Mouse (Mus musculus) cerebellum, adult 11 months (tissue): ENCODE measurements at regions not wholly inside any gene's neighbourhood (a gene's known extent, or its start where the extent isn't known, plus 50 kb on each side); places are given as distances from the start of the nearest gene placed in this dataset.

Source experiments
- DNase-seq: peaks from one replicate; pipeline ENCODE4 v3.0.0; 2022

- no peak for DNase-seq
Measured at GRCm38 (mm10) chr13:111043637-111044036, 211.2 kb upstream of the Actbl2 start.

DNA sequence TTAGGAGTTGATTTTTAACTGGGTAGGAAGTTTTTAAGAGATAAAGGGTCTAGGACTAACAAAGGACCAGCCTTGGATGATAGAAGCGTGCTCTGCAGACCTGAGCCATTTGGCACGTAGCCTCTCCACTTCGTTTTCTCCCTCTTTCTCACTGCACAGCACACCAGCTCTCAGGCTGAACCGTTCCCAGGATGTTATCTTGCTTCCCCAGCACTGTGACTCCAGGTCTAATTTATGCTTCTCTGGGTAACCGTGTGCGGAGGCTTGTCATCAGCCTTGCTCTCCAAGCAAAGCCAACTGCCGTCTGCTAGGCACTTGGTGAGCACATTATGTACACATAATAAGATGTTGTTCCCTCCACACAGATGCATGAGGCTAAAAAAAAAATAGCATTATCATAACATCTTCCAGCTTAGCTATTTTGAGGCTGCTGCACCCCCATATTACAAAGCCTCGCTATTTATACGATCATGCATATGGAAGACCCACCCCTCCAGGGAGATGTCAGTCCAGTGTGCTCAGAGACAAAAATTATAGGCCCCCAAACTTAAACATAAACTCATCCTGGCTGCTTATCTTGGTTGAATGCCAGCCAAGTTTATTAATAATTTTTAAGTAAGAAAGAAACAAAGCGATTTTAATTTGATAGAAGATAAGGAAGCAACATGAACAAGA, 210.3 kb upstream of the Actbl2 start:
- no peak for DNase-seq

- no peak for DNase-seq
Measured at GRCm38 (mm10) chr13:111050097-111050496, 204.7 kb upstream of the Actbl2 start.

- DNase-seq: no peak
Measured at GRCm38 (mm10) chr13:111055817-111056216, 199.0 kb upstream of the Actbl2 start.

GRCm38 (mm10) chr13:111087753-111088152, 167.1 kb upstream of the Actbl2 start:
- no peak for DNase-seq

- DNase-seq: no peak
Measured at GRCm38 (mm10) chr13:111096071-111096470, 158.7 kb upstream of the Actbl2 start.

DNA sequence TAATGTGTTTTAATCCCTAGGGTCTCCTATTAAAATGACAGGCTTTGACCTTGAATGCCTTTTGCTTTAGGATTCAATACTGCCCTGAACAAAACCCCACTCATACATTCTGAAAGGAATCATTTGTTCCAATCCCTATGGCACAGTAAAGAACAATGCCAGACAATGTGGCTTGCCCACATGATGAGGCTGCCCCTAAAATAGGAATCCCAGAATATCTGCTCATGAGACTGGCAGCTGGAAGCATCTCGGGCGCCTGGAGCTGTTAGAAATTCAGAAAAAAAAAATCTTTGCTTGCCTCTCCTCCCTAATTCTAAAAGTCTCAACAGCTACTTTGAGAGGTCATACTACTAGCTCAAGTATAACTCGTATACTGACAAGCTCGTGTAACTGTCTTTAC, 157.5 kb upstream of the Actbl2 start:
- DNase-seq: no peak

DNA sequence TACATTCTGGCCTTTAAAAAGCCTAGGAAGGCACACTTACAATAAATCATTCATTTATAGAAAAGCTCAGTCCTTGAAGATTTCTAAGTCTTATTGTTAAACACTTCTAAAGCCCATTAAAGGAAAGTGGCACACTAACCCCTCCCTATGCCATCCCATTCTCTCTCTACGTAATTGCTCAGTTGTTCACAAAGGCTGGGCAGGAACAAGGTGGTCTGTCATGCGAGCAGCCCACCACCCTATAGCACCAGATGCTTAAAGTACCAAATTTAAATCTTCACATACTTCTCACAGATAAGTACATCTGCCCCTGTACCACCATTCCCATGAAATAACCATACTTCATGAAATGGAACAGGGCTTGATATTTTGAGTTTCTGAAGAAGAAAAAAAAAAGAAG, 156.1 kb upstream of the Actbl2 start:
- no peak for DNase-seq

DNA sequence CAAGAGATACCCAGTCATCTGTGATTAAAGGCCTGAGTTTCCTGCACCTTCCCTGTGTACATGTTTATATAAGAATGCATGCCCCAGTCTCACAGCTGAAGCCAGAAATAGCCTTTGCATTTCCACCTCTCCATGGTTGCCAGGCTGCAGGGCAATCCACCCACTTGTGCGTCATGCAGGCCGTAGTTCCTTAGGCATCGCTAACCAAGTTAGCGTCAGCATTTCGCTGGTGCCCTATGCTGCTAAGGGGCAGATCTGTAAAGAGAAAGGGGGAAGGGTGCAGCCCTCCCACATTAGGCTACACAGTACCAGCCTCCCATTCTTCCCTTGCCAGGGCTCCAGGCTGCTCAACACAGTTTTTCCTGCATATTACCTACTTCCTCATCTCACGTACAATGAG, 155.6 kb upstream of the Actbl2 start:
- DNase-seq: no peak

DNA sequence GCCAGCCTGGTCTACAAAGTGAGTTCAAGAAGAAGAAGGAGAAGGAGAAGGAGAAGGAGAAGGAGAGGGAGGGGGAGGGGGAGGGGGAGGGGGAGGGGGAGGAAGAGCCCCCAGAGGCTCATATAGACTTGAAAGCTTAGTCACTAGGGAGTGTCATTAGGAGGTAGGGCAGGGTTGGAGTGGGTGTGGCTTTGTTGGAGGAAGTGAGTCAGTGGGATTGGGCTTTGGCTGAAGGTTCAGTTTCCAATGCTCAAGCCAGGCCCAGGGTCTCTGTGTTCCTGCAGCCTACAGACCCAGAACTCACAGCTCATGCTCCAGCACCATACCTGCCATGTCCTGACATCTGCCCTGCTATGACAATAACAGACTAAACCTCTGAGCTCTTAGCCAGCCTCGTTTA, 154.4 kb upstream of the Actbl2 start:
- DNase-seq: no peak

GRCm38 (mm10) chr13:111104567-111105219, 150.1 kb upstream of the Actbl2 start:
- no peak for DNase-seq

DNA sequence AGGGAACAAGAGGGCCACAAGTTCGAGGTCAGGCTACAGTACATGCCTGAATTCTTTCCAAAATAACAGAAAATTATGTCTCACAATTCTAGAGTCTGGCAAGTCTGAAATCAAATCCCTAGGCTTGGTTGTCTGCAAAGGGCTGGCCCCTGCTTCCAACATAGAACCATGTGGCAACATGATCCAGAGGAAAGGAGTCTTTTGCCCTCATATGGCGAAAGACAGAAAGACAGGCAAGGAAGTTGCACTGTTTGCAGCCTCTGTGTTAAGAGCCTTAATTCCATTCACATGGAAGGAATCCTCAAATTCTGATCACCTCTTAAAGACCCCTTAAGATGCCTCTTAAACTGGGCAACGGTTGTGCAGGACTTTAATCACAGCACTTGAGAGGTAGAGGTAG, 123.7 kb upstream of the Actbl2 start:
- DNase-seq: no peak

- DNase-seq: no peak
Measured at GRCm38 (mm10) chr13:111136392-111136791, 118.4 kb upstream of the Actbl2 start.

DNA sequence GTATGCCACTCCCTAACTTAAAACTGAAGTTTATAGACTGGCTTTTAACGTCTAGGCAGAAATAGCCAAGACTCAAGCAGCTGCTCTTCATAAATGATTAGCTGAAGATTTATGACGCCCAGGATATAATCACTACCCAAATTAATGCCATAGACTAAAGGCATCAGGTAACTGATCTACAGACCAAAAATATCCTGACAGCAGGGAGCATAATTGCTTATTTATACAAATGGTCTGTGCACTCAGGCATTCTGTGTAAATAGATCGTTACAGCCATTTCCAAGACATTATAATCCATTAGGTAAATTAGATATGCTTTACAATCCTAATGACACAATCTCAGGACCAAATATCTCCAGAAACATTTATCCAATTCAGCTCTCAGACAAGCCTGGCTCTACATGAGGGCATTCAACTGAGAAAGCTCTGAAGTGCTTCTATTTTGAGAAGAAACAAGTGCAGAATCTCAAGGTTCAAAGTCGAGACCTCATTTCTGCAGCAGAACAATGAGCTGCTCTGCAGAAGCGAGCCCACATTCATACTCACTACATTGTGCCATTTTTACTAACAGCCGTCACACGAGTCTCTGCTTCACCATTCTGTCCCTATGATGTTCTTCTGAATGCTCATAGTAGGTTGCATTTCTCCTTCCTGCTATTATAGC, 111.9 kb upstream of the Actbl2 start:
- no peak for DNase-seq

DNA sequence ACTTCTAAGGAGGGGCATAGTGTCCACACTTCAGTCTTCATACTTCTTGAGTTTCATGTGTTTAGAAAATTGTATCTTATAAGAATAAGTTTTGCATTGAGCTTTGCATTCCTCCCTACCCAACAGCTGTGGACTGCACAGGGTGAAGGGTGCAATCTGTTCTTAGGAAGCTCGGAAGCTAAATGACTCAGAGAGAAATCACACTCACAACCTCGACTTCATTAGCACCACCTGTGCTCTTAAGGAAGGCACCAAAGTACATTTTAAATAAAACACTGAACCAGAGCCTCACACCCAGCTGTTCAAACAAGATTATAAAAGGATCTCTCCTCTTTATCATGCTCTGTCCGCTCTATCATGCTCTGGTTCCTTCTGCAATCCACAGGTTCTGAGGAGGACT, 110.1 kb upstream of the Actbl2 start:
- no peak for DNase-seq

DNA sequence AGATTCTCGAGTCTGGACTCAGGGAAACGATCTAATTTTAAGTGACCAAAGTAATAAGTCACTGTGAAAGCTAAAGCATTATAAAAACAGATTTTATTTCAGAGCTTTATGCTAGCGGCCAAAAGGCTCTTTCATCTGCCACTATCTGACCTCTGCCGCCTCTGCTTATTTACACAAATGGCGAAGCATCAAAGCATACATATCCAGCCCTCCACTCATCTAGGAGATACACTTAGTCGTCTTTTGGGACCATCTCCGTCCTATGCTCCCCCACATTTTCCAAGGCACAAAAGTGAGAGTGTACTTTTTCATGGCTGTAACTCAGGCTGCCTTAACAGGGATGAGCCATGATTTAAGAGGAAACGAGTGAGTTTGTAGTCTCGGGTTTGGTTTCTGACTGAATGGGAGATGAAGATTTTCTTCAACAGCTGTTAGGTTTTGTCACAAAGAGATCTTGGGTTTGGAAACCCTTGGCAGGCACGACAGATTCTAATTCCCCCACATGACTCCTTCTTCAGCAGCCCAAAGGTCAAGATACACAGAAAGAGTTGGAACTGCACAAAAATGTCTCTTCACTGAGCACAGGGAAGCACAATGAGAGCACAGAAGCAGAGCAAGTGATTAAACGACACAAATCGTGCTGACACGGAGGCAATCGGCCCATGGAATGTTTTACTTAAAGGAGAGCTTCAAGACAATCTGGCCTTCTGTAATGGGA, 96.7 kb upstream of the Actbl2 start:
- DNase-seq: no peak

DNA sequence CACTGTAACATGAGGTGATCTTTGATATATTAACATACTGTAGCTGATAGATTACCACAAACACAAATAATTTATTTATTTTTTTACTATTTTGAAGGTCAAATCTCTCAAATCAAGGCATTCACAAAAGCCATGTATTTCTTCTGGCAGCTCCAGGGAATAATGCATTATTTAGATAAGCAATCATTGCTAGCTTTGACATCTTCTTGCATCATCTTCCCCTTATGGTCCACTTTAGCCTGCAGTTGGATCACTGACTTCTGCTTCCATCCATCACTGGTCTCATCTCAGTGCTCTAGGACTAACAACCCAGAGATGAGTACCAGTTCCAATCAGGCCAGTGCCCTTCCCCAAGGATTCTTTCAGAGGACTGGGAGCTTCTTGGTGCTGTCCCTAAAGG, 95.3 kb upstream of the Actbl2 start:
- DNase-seq: no peak

DNA sequence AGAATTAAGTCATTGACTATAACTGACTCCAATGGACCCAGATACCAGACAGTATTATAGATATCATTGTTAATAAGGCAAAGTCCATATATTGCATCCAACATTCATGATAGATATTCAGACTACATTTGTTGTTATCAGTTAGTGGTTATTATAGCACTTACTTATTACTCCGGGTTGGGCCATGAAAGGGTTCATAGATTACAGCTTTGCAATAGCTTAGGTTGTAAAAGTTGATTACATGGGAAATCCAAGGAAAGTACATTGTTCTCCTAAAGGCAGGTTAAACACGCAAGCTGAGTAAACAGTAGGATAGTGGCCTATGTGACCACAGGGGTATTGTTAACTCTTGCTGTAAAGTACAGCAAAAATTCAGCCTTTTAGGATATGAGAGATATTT, 89.3 kb upstream of the Actbl2 start:
- DNase-seq: no peak

- no peak for DNase-seq
Measured at GRCm38 (mm10) chr13:111170269-111171165, 84.3 kb upstream of the Actbl2 start.

DNA sequence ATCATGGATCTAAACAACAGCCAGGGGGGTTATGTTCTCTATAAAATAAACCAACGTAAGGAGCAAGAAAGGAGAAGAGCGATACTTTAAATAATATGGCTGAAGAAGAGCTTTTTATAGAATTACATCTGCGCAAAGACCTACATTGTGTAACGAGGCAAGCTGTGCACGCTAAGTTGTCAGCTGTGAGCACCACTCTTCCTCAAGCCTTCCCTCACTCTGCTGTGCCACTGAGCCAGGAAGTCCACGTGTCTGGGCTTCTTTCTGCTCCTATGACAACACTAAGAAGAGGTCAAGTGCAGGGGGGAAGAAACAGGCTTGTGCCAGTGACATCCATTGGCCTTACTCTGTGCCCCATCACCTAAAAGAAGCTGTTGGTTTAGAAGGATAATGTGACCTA, 75.6 kb upstream of the Actbl2 start:
- DNase-seq: no peak

GRCm38 (mm10) chr13:111183293-111183692, 71.5 kb upstream of the Actbl2 start:
- DNase-seq: no peak

- DNase-seq: no peak
Measured at GRCm38 (mm10) chr13:111185799-111186198, 69.0 kb upstream of the Actbl2 start.

- DNase-seq: no peak
Measured at GRCm38 (mm10) chr13:111186833-111187232, 68.0 kb upstream of the Actbl2 start.
